Mouse (Mus musculus) kidney, postnatal 4 days (tissue): ENCODE measurements around the gene Alyref.

Experiments
- DNase-seq, 2 experiments: peaks; one replicate each; pipeline ENCODE4 v3.0.0; 2021; ENCODE audit warnings: mixed read lengths in 2 of 2

Alyref gene

DNA sequence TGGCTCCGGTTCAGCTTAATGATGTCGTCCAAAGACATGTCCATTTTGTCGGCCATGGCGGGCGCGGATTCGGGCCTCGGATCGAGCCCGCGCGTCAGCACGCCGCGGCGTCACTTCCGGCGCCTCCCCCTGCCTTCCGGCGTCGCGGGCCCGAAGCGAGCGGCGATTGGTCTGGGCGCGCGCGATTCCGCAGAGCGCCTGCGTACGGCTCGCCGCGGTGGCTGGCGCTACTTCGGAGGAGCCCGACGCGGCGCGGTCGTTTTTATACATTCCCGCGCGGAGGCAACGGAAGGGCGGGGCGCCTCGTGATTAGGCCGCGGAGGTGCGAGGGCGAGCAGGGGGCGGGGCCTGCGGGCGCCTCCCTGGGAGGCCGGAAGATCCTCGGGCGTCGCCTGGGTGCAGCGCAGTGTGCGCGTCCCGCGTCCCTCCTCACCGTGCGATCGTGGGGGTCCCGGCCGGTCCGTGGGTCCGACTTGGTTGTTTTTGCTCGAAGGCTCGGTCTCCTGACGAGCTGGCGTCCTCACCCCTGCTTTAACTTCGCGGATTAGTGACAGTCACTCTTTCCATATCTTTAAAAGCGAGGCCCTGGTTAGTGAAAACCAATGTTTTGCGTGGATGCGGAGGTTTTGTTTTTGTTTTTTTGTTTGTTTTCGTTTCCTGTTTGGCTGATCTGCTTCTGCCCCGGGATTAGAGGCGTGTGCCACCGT, at the start of gene Alyref, which contains the start of gene Anapc11:
Gene Alyref, minus strand, starts transcription at position 83 of the 707 bp plus-strand sequence.
Gene Anapc11, plus strand, starts transcription at position 139 of the 707 bp plus-strand sequence.
- DNase-seq = peak; percentile 96 to 97

DNA sequence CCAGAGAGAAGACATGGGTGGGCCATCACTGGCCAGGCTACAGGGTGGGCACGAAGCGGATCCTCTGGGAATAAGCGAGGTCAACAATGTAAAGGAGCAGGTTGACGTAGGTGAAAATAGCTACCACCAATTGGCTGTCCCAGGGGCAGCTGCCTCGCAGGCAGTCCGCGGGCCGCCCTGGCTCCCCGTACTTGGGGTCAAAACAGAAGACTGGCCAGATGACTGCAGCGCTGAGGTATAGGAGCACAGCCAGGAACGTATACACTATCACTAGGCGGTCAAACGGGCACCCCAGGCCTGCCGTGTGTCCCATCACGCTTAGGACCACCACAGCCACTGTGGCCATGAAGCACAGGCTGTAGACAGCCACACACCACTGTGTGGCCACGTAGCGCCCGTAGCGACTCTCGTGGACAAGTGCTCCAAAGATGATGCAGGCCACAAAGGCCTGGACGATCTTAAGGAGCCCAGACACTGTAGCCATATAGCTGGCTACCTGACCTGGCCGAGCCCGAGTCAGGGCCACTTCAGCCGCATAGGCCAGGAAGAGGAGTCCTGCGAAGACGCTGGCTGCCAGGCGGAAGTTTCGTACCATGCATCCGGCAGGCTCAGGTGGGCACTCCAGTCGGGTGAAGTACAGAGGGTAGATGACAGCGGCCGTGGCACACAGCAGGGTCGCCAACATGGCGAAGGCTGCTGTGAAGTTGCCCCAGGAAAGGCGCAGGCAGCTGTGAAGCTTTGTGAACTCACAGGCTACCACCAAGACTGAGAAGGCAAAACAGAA, 49.1 kb upstream of the Alyref start:
- no peak for DNase-seq

DNA sequence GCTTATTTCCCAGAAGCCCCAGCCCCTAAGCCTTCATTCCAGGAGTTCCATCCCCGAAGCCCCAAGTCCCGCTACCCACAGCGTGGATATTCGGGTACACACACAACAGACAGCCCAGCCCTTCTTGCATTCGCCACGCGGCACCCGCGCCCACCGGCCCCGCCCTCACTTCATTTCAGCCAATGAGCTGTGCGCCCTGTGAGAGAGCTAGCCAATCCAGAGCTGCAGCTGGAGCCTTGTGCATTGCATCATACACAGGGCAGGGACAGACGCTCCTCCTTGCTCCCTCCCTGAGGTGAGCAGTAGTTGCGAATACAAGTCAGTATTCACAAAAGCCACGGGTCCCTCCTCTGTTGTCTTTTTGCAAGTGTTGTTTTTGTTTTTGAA, 45.4 kb upstream of the Alyref start, which contains the start of gene Pycr1:
Gene Pycr1, minus strand, starts transcription at position 169 of the 387 bp plus-strand sequence.
- DNase-seq = peak; percentile 93 to 96

DNA sequence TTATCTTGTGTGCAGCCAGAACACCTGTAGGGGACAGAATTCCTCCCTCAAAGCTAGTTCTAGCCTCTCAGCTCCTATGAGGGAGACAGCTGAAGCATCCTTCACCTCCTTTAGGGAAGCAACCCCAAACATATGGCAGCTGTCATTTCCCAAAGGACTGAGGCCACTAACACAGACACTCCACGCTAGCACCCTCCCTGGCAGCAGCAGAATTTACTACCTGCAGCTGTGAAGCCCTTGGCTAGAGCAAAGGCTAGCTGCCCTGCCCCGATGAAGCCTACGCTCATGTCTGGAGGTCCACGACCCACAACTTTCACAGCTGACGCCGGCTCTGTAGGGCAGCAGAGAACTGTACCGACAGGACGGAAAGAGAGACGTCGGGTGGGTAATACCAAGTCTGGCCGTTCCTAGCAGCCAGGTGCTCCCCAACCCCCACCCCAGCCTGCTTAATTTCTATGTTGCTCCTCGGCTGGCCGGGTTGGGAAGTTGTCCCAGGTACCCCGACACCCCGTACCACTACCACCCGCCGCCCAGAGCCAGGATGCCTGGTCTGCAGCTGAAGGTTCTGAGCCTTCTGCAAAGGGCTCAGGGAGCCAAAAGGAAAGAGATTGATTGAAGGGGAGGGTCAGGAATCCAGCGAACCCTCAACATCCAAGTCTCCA, 44.9 kb upstream of the Alyref start:
- DNase-seq = no peak

DNA sequence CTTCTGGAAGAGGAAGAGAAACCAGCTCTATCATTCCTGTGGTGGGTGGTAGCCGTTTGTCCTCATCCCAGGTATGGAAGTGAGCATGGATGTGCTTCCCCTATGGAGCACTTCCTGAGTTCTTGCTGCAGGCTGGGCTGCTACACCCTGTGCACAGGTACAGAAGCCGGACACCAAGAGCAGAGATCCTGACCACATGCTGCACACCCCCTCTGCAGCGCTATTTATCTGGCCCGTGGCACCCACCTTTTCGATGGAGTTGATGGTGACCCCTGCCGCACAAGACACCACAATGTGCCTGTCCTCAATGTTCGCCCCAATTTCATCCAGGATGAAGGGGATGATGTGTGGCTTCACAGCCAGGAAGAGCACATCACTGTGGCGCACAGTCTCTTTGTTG, 43.7 kb upstream of the Alyref start:
- DNase-seq = no peak

DNA sequence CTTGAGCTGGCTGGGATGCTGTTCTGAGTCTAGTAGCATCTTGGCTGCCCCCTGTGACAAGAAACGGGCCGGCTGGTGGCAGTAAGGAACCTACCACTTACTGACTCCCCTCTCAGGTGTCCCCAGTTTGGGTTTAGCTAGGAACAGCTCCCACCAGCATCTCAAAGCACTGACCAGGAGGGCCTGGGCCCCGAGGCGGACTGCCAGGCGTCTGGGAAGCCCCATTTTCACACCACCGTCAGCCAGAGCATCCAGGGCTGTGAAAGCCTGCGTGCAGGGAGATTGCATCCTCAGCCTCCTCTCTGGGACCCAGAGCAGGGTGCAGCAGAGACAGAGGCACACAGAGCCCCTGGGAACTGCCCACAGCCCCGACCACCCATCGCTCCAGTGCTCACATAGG, 43.1 kb upstream of the Alyref start:
- no peak for DNase-seq

DNA sequence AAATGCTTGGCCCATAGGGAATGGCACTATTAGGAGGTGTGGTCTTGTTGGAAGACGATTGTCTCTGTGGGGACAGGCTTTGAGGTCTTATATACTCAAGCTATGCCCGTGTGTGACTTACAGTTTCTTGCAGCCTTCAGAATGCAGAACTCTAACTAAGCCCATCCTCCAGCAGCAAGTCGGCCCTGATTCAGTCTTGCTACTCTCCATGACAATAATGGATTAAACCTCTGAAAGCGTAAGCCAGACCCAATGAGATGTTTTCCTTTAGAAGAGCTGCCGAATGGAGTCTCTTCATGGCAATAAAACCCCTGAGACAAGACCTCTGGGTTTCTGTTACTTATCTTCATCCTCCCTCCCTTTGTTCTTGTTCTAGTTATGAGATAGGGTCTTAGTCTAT, 36.6 kb upstream of the Alyref start:
- DNase-seq = no peak

DNA sequence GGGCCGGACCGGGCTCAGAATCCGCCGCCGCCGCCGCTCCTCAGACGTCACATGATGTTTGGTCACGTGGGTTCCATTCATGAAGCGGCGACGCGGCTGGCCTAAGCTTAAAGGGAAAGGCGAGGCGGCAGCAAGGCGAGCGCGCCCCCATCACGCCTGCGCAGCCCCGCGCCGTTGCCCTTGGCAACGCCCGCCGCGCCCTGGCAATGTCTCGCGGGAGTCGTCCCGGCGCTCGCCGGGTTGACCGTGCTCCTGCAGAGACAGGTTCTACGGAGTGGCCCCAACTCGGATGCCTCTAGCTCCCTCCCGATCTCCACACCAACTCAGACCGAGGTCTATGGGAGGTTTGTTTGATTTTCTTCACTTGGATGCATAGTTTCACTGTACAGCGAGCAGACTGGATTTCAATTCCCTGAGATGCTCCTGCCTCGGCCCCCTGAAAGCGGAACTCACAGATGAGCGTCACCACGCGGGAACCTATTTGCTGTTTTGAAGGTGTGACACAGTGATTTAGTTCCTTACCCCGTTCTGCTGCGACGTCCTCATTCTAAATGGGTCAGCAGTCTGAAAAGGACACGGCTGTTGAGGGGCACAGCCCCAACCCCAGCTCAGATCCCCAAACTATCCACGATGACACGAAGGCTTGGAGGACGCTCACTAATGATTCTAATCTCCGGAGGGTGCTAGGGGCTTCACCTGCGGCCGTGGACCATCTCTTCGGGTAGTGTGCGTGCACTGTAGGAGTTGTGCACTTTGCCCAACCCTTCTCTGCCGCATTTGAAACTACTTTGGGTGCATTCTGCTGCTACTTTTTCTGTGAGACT, 35.6 kb upstream of the Alyref start, which contains the start of gene Mafg:
Gene Mafg, minus strand, starts transcription at position 81 of the 824 bp plus-strand sequence.
- peak; percentile 94 to 97 for DNase-seq

DNA sequence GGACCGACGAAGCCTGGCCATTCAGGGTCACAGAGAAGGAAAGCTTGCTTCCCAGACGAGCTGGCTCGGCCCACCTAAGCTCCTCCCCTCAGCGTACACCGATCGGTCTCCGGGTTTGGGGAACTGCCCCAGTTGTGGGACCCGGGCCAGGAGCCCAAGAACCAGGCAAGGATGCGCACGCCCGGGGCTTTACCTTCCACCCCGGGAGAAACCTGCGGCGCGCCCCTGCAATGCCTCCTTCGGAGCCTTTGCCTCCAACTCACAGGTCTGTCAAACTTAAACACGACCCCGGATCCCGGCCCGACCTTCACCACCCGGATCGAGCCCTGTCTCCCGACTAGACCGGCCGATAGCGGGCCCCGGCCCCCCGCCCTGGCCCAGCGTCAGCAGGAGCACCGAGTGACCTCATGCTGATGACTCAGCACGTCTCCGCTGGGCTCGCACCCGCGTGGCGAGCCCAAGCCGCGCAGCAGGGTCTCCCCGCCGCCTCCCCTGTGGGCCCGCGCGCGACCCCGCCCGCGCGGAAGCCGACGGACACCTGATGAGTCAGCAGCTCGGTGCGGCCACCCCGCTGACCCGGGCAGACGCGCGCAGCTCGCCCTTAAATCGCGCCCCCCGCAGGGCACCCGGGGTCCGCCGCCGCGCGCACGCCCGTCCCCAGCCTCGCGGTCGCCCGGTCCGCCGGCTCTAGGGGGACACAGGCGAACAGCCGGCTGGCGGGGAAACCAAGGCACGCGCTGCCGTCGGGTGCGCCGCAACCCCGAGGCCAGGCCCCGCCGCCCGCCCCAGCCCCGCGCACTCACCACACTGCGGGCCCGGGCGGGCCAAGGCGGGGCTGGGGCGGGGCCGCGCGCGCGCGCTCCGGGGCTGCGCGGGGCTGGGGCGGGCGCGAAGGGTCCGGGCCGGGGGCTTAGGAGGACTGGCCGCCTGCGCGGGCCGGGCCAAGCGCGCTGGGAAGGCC, 34.7 kb upstream of the Alyref start:
- DNase-seq = peak; percentile 76 to 86

DNA sequence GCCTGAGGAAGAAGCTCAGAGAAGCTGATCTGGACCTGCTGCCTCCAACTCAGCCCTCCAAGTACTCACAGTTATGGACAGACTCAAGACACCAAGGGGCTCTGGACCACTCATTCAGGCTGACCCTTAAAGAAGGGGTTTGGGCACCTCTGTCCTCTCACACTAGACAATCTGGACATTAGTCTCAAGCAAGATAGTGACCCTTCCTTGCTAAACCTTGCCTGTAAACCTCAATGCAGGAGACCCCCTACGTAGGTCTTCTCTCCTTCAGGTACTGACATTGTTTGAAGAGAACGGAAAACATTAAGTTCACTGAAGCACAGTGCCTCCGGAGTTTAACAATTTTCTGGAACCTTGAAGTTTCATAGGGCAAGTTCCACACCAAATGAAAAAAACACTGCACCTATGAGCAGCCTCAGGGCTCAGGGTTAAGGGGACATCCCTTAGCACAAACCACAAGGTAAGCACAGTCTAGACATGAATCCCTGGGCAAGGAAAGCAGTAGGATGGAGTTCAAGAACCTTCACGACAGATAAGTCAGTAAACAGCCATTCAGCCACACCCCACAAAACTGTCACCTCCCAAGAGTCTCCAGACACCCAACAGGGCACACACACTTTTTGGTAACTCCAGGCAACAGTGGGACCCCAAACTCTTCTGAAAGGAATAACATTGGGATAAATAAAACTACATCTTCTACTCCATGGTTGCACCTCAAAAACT, 33.7 kb upstream of the Alyref start:
- DNase-seq = no peak

DNA sequence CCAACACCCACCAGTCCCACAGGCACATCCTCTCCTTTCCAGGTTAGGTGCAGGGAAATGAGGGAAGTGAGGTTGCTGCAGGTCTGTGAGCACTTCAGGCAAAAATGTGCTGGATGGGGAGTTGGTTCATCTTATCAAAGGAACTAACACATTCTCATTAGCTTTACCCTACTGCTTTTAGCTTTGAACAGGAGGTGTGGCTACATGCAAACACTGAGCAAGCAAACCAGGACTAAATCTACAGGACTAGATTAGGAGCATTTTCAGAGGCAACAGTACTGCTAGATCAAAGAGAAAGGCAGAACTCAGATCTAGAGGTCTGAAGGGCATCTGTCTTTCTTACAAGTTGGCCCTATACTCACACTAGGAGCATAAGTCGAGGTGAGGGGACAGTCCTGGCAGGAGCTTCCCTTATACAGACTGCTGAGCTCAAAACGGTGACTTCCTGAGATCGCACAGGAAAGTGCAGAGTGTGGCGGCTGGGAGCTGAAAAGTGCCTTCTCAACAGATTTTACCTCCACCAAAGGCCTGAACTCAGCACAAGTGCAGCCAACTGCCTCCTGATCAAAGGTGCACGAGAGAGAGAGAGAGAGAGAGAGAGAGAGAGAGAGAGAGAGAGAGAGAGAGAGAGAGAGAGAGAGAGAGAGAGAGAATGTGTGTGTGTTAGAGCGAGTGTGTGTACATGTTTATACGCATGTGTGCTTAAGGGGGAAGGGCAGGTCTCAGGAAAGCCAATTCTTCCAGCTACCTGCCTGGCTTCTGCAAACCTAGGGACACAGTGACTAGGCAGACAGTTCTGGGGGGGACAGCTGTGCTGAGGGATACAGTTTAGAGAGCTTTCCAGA, 32.9 kb upstream of the Alyref start:
- peak in 1 of 2 experiments; percentile 52 for DNase-seq

DNA sequence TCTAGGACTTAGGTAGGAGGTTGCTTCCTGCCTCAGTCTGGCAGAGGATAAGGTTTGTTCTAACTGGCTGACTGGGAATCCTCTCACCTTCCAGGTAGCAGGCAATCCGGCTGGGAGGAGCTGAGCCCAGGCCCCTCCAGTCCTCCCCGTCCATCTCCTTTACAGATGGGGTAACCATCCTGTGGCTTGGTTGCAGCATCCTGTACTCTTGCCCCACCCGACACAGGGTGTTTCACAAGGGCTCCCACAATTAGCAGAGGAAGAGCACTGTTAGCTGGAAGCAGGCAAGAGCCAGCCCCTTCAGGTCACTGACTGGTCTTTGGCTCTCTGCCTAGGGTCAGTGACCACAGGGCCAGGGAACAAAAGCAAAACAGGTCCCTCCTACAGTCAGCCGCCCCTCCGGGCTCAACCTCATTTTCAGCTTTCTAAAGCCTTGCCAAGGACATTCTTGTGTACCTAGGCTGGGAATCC, 32.3 kb upstream of the Alyref start:
- peak; percentile 57 to 70 for DNase-seq

DNA sequence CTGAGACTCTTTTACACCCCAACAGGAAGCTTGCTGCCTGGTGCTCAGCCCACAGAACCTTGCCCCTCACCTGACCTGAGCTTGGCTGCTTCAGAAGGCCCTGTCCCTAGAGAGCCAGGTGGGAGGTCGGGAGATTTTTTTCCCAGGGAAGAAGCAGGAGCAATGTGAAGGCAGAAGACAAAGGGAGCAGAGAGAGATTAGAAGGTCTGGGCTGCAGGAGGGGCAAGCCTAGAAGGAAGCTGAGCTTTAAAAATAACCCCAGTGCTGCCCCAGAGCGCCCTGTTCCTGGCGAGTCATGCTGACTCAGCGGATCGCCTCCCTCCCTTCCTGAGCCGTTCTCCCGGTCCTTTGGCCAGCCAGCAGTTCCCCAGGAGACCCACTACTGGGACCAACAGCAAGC, 31.7 kb upstream of the Alyref start:
- peak; percentile 63 to 72 for DNase-seq

DNA sequence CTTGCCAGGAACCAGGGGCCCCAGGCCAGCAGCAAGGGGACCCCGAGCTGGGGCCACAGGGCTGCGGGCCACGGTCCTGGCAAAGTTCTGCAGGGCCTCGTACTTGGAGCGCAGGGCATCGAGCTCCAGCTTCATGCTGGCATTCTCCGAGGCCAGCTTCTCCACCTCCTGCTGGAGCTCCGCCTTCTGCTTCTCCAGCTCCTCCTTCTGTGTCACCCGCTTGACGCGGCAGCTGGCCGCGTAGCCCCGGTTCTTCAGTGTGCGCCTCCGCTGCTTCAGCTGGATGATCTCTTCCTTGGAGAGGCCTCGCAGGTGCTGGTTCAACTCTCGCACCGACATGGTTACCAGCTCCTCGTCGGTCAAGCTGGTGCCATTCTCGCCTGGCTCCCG, 31.2 kb upstream of the Alyref start:
- DNase-seq = peak in 1 of 2 experiments; percentile 62

DNA sequence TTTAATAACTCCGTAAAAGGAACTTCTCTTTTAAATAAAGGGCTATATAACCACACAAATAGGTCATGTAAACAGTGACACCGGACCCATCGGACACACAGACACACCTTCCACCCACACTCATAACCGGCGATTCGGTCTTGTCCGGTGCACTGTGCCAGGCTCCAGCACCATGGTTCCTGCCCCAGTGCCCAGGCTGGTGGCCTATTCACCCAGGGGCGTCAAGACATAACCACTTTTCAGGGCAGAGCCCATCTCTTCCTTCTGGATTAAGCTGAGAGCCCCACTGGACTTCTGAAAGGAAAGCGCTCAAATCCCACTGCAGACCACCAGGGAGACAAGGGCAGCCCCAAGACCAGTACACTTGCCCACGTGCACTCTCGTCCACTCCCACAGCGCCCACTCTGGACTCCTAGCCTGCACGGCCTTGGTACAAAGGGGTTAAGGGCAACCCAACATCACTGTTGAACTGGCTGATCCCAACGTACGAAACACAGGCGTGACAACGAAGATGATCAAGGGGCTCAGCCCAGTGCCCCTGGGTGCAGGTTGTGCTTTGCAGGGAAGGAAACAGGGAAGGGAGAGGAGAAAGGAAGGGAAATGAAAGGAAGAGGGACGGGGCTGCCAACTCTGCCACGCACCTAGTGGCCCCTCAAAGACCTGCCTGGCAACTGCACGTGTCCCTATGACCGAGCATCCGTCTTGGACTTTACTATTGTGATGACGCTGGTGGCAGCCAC, 30.6 kb upstream of the Alyref start:
- DNase-seq = no peak

DNA sequence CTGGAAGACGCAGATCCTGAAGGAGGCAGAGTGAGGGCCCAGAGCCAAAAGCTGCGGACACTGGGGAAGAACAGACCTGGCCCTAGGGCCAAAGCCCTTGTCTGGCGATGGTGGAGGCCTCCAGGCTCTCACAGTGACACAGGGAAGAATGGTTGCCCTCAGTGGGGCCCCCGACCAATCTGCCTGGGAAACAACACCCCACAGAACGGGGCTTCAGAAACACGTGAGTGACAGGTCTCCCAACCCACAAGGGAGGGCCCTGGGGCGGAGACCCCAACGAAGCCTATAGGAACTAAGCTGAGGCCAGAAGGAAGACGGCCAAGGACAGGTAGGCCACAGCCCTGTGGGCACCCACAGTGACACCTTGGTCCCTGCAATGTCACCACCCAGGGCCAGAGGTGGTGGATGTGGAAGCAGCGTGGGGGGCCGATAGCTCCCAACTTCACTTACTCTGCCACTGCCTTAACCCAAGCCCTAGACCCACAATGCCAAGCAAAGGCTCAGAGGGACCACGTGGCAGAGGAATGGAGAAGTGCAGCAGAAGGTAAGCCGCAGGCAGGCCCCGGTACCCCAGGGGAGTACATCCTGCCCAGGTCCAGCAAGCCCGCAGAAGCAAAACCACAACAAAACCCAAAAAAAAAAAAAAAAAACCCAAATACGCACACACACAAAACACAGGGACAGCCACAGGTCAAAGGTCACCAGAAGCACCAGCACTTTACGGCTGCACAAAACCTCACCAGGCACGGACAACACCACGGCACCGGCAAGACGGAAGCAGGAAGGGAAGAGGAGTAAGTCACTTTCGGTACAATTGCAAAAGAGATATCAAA, 29.5 kb upstream of the Alyref start:
- DNase-seq = no peak

DNA sequence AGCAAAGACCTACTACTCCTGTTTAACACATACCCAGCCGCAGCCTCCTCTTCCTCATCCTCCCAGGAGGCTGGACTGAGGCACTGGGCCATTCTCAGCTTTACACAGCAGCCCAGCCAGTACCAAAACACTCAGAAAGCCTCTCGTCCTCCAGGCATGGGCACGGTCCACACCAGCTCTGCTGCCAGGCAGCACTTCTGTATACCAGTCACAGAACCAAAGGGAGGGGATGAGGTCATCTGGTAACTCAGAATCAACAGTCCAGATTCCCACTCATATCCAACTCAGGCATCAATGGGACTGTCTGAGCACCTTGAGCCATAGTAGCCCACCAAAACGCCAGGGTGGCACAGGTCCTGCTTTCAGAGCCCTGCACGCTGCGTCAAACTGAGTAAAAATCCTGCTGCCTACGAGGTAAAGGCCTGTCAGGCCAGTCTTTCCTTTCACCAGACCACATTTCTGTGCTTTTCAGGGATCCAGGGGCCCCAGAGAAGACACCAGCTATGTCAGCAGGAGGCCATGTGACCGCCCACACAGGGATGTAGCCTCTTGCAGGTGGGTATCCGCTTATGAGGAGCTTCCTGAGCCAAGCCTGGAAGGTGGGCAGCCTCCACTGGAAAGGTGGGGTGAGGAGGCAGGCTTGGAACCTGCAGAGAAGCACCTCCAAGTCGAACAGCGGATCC, 28.8 kb upstream of the Alyref start:
- DNase-seq = no peak
